ENCODE assay signal across 9 mouse cellular contexts in genomic region chr11:106273311-106273684, GRCm38 (mm10). TPM values are rescaled to one million over a fixed set of nuclear protein-coding genes. Genes with fewer than 3 reads are reported as not detected.
DNase-seq lines count a peak whose midpoint lies in the region; ATAC-seq lines count a peak whose summit lies in the region.
"Had no signal": no experiment of that assay in that cellular context is flagged by ENCODE, and none has a peak within 500 bp of the region (broad histone marks: within the 10 kb centered on the region; RNA-seq: fewer than 3 reads in every experiment).

No protein-coding gene starts in this region.

- H3K27me3 ChIP-seq in megakaryocyte, embryonic 14.5 days (replicated peaks) = no peaks in the 10 kb centered on the region
- 0 out of 2 replicates have a peak, but pooled peaks cover 4% of the 10 kb centered on the region for H3K27me3 ChIP-seq in forebrain, embryonic 13.5 days
- H3K27me3 ChIP-seq in limb, embryonic 15.5 days = no peaks in the 10 kb centered on the region
- H3K27me3 ChIP-seq in stomach, embryonic 14.5 days (ENCODE audit: control insufficient read depth, insufficient read depth, low read length) = no peaks in the 10 kb centered on the region

- H3K36me3 ChIP-seq in megakaryocyte, embryonic 14.5 days (replicated peaks; ENCODE audit: low read length) = peaks cover 12% of the 10 kb centered on the region
- no peaks in the 10 kb centered on the region for H3K36me3 ChIP-seq in forebrain, embryonic 13.5 days (ENCODE audit: poor library complexity, severe bottlenecking)
- 0 out of 2 replicates have a peak, but pooled peaks cover 4% of the 10 kb centered on the region for H3K36me3 ChIP-seq in limb, embryonic 15.5 days
- H3K36me3 ChIP-seq in stomach, embryonic 14.5 days (ENCODE audit: control insufficient read depth, insufficient read depth, low read length) = no peaks in the 10 kb centered on the region; the same call in 1 of the 2 replicates

- peak overlapping the region; percentile 97 for H3K9ac ChIP-seq in forebrain, embryonic 13.5 days
- H3K9ac ChIP-seq in limb, embryonic 15.5 days = no peak overlapping the region
- peak overlapping the region; percentile 55; the same call in 1 of the 2 replicates for H3K9ac ChIP-seq in stomach, embryonic 14.5 days (replicated peaks; ENCODE audit: low read depth, low read length)

- H3K4me2 ChIP-seq in forebrain, embryonic 13.5 days = peak overlapping the region; percentile 75
- H3K4me2 ChIP-seq in limb, embryonic 15.5 days = peak overlapping the region; percentile 72
- H3K4me2 ChIP-seq in stomach, embryonic 14.5 days (replicated peaks; ENCODE audit: low read depth, low read length) = peak overlapping the region; percentile 86

- no peak for ATAC-seq in megakaryocyte, adult 5-6 weeks (ENCODE audit: poor library complexity, severe bottlenecking)
- ATAC-seq in forebrain, embryonic 13.5 days = peak; percentile 29
- no peak for ATAC-seq in limb, embryonic 15.5 days (ENCODE audit: insufficient number of reproducible peaks, low FRiP score, low TSS enrichment, low read depth)
- no peak; the same call in 1 of the 2 replicates for ATAC-seq in stomach, embryonic 14.5 days (ENCODE audit: insufficient number of reproducible peaks, insufficient read depth, low FRiP score, low read depth)

- peak overlapping the region; percentile 96 for H3K4me3 ChIP-seq in megakaryocyte, embryonic 14.5 days (replicated peaks)
- H3K4me3 ChIP-seq in forebrain, embryonic 13.5 days = peak overlapping the region; percentile 98
- peak overlapping the region; percentile 99 for H3K4me3 ChIP-seq in limb, embryonic 15.5 days
- H3K4me3 ChIP-seq in stomach, embryonic 14.5 days (ENCODE audit: low read depth, low read length) = peak overlapping the region; percentile 99

- H3K27ac ChIP-seq in forebrain, embryonic 13.5 days = peak overlapping the region; percentile 92
- H3K27ac ChIP-seq in limb, embryonic 15.5 days = peak overlapping the region; percentile 97
- peak overlapping the region; percentile 75; the same call in 1 of the 2 replicates for H3K27ac ChIP-seq in stomach, embryonic 14.5 days (ENCODE audit: low read length)

- no peak for DNase-seq in gastrocnemius, postnatal 14 days
- DNase-seq in cerebellum, adult 9-10 months = no peak
- no peak for DNase-seq in cerebellum, adult 11-12 months

- 20% methylated on average over 16 of the region's 16 CpGs for WGBS in forebrain, embryonic 13.5 days
- 9% methylated on average over 16 of the region's 16 CpGs for WGBS in limb, embryonic 15.5 days
- WGBS in stomach, embryonic 14.5 days = 7% methylated on average over 16 of the region's 16 CpGs

- no peaks in the 10 kb centered on the region for H3K9me3 ChIP-seq in megakaryocyte, embryonic 14.5 days
- H3K9me3 ChIP-seq in forebrain, embryonic 13.5 days (replicated peaks) = no peaks in the 10 kb centered on the region
- H3K9me3 ChIP-seq in limb, embryonic 15.5 days = no peaks in the 10 kb centered on the region
- no peaks in the 10 kb centered on the region for H3K9me3 ChIP-seq in stomach, embryonic 14.5 days (ENCODE audit: control insufficient read depth, low read depth, low read length)

- intact Hi-C loops in gastrocnemius, postnatal 14 days (cut with DNase I; ENCODE audit: low total_unique reads) = no loop called here

- peaks cover 77% of the 10 kb centered on the region for H3K4me1 ChIP-seq in megakaryocyte, embryonic 14.5 days
- H3K4me1 ChIP-seq in forebrain, embryonic 13.5 days = peaks cover 34% of the 10 kb centered on the region
- peaks cover 65% of the 10 kb centered on the region for H3K4me1 ChIP-seq in limb, embryonic 15.5 days
- H3K4me1 ChIP-seq in stomach, embryonic 14.5 days (ENCODE audit: control insufficient read depth, insufficient read depth, low read length) = peaks cover 38% of the 10 kb centered on the region

RNA-seq across cellular contexts. Expression of gene Smarcd2, which starts 0.5 kb away (rescaled TPM):
- 51.3 and 84.6 TPM in 2 replicates for polyA plus RNA-seq in megakaryocyte, embryonic 14.5 days (2012; ENCODE audit: insufficient read depth, low replicate concordance)
- 56.0 and 66.2 TPM in 2 replicates for total RNA-seq in megakaryocyte, adult 5-6 weeks (2015)
- 253 and 270 TPM in 2 replicates for total RNA-seq in megakaryocyte, adult 5-6 weeks (2017)
- polyA plus RNA-seq in forebrain, embryonic 13.5 days (2015; fragmentation: Nextera tagmentation; extraction: Ambion mirVana) = 14.2 and 14.3 TPM in 2 replicates
- 90.6 and 110 TPM in 2 replicates for polyA plus RNA-seq in limb, embryonic 15.5 days (2015; fragmentation: Nextera tagmentation; extraction: Ambion mirVana)
- polyA plus RNA-seq in stomach, embryonic 14.5 days (2014; fragmentation: Nextera tagmentation; extraction: Ambion mirVana) = 82.8 and 86.2 TPM in 2 replicates
- 10 to 100 TPM; 20.3 to 22.6 TPM for total RNA-seq in gastrocnemius, postnatal 14 days (2021)

RNA-seq across cellular contexts. Expression of gene Tcam1, which starts 3.2 kb away (rescaled TPM):
- polyA plus RNA-seq in megakaryocyte, embryonic 14.5 days (2012; ENCODE audit: insufficient read depth, low replicate concordance) = not detected in 2 replicates
- 0.09 and 0.14 TPM in 2 replicates for total RNA-seq in megakaryocyte, adult 5-6 weeks (2015)
- total RNA-seq in megakaryocyte, adult 5-6 weeks (2017) = 0.04 and 0.08 TPM in 2 replicates
- polyA plus RNA-seq in forebrain, embryonic 13.5 days (2015; fragmentation: Nextera tagmentation; extraction: Ambion mirVana) = 0.10 and 0.14 TPM in 2 replicates
- 0.41 and 0.53 TPM in 2 replicates for polyA plus RNA-seq in limb, embryonic 15.5 days (2015; fragmentation: Nextera tagmentation; extraction: Ambion mirVana)
- polyA plus RNA-seq in stomach, embryonic 14.5 days (2014; fragmentation: Nextera tagmentation; extraction: Ambion mirVana) = 0.07 and 0.41 TPM in 2 replicates
- total RNA-seq in gastrocnemius, postnatal 14 days (2021) = under 1 TPM; 0.07 to 0.12 TPM

RNA-seq across cellular contexts. Expression of gene Psmc5, which starts 17.3 kb away (rescaled TPM):
- 1.8 and 34.7 TPM in 2 replicates for polyA plus RNA-seq in megakaryocyte, embryonic 14.5 days (2012; ENCODE audit: insufficient read depth, low replicate concordance)
- 34.4 and 41.0 TPM in 2 replicates for total RNA-seq in megakaryocyte, adult 5-6 weeks (2015)
- 52.7 and 63.9 TPM in 2 replicates for total RNA-seq in megakaryocyte, adult 5-6 weeks (2017)
- 322 and 348 TPM in 2 replicates for polyA plus RNA-seq in forebrain, embryonic 13.5 days (2015; fragmentation: Nextera tagmentation; extraction: Ambion mirVana)
- 276 and 309 TPM in 2 replicates for polyA plus RNA-seq in limb, embryonic 15.5 days (2015; fragmentation: Nextera tagmentation; extraction: Ambion mirVana)
- 241 and 254 TPM in 2 replicates for polyA plus RNA-seq in stomach, embryonic 14.5 days (2014; fragmentation: Nextera tagmentation; extraction: Ambion mirVana)
- total RNA-seq in gastrocnemius, postnatal 14 days (2021) = 100 to 1,000 TPM; 133 to 137 TPM

RNA-seq across cellular contexts. Expression of gene Ftsj3, which starts 17.4 kb away (rescaled TPM):
- 6.7 TPM in 1 of 2 replicates, not detected in the other for polyA plus RNA-seq in megakaryocyte, embryonic 14.5 days (2012; ENCODE audit: insufficient read depth, low replicate concordance)
- total RNA-seq in megakaryocyte, adult 5-6 weeks (2015) = 13.0 and 14.0 TPM in 2 replicates
- total RNA-seq in megakaryocyte, adult 5-6 weeks (2017) = 46.6 and 59.1 TPM in 2 replicates
- 46.4 and 52.7 TPM in 2 replicates for polyA plus RNA-seq in forebrain, embryonic 13.5 days (2015; fragmentation: Nextera tagmentation; extraction: Ambion mirVana)
- polyA plus RNA-seq in limb, embryonic 15.5 days (2015; fragmentation: Nextera tagmentation; extraction: Ambion mirVana) = 50.8 and 52.7 TPM in 2 replicates
- polyA plus RNA-seq in stomach, embryonic 14.5 days (2014; fragmentation: Nextera tagmentation; extraction: Ambion mirVana) = 50.2 and 54.3 TPM in 2 replicates
- total RNA-seq in gastrocnemius, postnatal 14 days (2021) = 10 to 100 TPM; 22.0 to 25.0 TPM

RNA-seq across cellular contexts. Expression of gene Gh, which starts 28.4 kb away (rescaled TPM):
- polyA plus RNA-seq in megakaryocyte, embryonic 14.5 days (2012; ENCODE audit: insufficient read depth, low replicate concordance) = not detected in 2 replicates
- total RNA-seq in megakaryocyte, adult 5-6 weeks (2015) = not detected in 2 replicates
- total RNA-seq in megakaryocyte, adult 5-6 weeks (2017) = not detected in 2 replicates
- polyA plus RNA-seq in forebrain, embryonic 13.5 days (2015; fragmentation: Nextera tagmentation; extraction: Ambion mirVana) = not detected in 2 replicates
- not detected in 2 replicates for polyA plus RNA-seq in limb, embryonic 15.5 days (2015; fragmentation: Nextera tagmentation; extraction: Ambion mirVana)
- polyA plus RNA-seq in stomach, embryonic 14.5 days (2014; fragmentation: Nextera tagmentation; extraction: Ambion mirVana) = not detected in 2 replicates
- total RNA-seq in gastrocnemius, postnatal 14 days (2021) = not detected
- total RNA-seq: layer of hippocampus, postnatal 25 days had no signal
